Mouse (Mus musculus): ENCODE measurements around the gene Hdac8. TPM values are rescaled to one million over a fixed set of nuclear protein-coding genes. Genes with fewer than 3 reads are reported as not detected.
A peak's percentile ranks its signal among the peaks of the same experiment; 100 is the strongest.

The Hdac8 gene
- total and polyA plus RNA-seq, 2 experiments from 2014 or later = 13.0 to 17.9 TPM

DNA sequence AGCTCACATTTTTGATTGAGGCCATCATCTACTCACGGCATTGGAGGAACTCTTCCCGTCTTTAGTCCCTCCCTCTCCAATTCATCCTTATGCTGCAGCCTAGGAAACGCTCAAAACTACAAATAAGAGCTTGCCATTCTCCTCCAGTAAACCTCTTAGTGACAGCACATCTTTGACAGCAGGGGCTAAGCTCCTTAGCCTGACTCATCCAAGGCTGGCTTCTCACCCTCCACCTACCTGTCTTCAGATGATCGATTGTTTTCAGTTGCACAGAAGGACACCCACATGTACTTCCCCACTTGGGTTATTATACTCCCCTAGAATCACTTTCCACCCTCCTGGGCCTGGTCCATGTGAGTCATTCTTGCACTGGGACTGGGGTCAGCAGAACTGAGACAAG lies 163.5 kb downstream of the Hdac8 start:
- Histone ChIP-seq H3K9ac (replicated peaks; ENCODE audit: low read length) (no peak overlapping the region), H3K27ac (no peak overlapping the region), H3K27me3 (ENCODE audit: insufficient read depth, low read length) (no peaks in the 10 kb centered on the region), H3K36me3 (ENCODE audit: insufficient read depth, low read length) (no peaks in the 10 kb centered on the region), H3K9me3 (ENCODE audit: low read length) (no peaks in the 10 kb centered on the region), H3K4me3 (ENCODE audit: low read length) (no peak overlapping the region), H3K4me2 (ENCODE audit: low read depth, low read length) (no peak overlapping the region), H3K4me1 (ENCODE audit: insufficient read depth, low read length) (no peaks in the 10 kb centered on the region)
- no peak for TF ChIP-seq CTCF (IDR thresholded peaks at IDR 0.05; ENCODE audit: low read depth)
- 63% methylated on average over 4 of the region's 4 CpGs for WGBS
- no peak for DNase-seq (ENCODE audit: low spot score)
- ATAC-seq = no peak

GRCm38 (mm10) chrX:102339396-102340155 lies 165.6 kb downstream of the Hdac8 start:
- no peaks in the 10 kb centered on the region for H3K36me3 ChIP-seq (ENCODE audit: insufficient read depth, low read length)
- H3K4me2 ChIP-seq (ENCODE audit: low read depth, low read length) = no peak overlapping the region
- no peak for ATAC-seq
- H3K27me3 ChIP-seq (ENCODE audit: insufficient read depth, low read length) = no peaks in the 10 kb centered on the region
- H3K9me3 ChIP-seq (ENCODE audit: low read length) = no peaks in the 10 kb centered on the region
- no peak overlapping the region for H3K4me3 ChIP-seq (ENCODE audit: low read length)
- WGBS = 57% methylated on average over 8 of the region's 8 CpGs
- DNase-seq (ENCODE audit: low spot score) = peak; percentile 1
- no peak for TF ChIP-seq CTCF (IDR thresholded peaks at IDR 0.05; ENCODE audit: low read depth)
- H3K9ac ChIP-seq (replicated peaks; ENCODE audit: low read length) = no peak overlapping the region
- H3K4me1 ChIP-seq (ENCODE audit: insufficient read depth, low read length) = no peaks in the 10 kb centered on the region
- H3K27ac ChIP-seq = no peak overlapping the region

DNA sequence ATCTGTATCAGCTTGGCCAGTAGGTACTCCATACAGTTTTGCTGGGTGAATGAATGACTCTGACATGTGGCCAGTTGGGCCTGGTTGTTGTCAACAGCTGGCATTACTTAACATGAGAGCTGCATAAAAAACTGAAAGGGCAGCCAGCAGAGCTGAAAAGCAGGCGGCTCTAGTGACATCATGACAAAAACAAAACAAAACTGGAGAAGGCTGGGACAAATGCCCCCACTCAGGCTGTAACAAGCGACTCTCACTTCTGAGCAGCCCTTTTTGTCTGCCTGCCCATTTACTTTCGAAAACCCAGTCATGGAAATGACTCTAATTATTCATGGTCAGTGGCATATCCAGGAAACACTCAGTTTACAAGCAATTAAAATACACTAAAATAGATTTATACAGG lies 185.5 kb downstream of the Hdac8 start:
- ATAC-seq = no peak
- no peak for DNase-seq (ENCODE audit: low spot score)
- H3K4me1 ChIP-seq (ENCODE audit: insufficient read depth, low read length) = no peaks in the 10 kb centered on the region
- H3K27ac ChIP-seq = no peak overlapping the region
- H3K27me3 ChIP-seq (ENCODE audit: insufficient read depth, low read length) = no peaks in the 10 kb centered on the region; the same call in 1 of the 2 replicates
- H3K4me3 ChIP-seq (ENCODE audit: low read length) = no peak overlapping the region
- no peak overlapping the region for H3K4me2 ChIP-seq (ENCODE audit: low read depth, low read length)
- 49% methylated on average over 3 of the region's 3 CpGs for WGBS
- TF ChIP-seq CTCF (IDR thresholded peaks at IDR 0.05; ENCODE audit: low read depth) = no peak
- H3K9ac ChIP-seq (replicated peaks; ENCODE audit: low read length) = no peak overlapping the region
- H3K36me3 ChIP-seq (ENCODE audit: insufficient read depth, low read length) = no peaks in the 10 kb centered on the region
- no peaks in the 10 kb centered on the region for H3K9me3 ChIP-seq (ENCODE audit: low read length)

GRCm38 (mm10) chrX:102319252-102319651 lies 185.9 kb downstream of the Hdac8 start:
- H3K9me3 ChIP-seq (ENCODE audit: low read length) = no peaks in the 10 kb centered on the region
- no peak overlapping the region for H3K27ac ChIP-seq
- no peak overlapping the region for H3K9ac ChIP-seq (replicated peaks; ENCODE audit: low read length)
- H3K27me3 ChIP-seq (ENCODE audit: insufficient read depth, low read length) = no peaks in the 10 kb centered on the region; the same call in 1 of the 2 replicates
- ATAC-seq (no peak), DNase-seq (ENCODE audit: low spot score) (no peak)
- no peak for TF ChIP-seq CTCF (IDR thresholded peaks at IDR 0.05; ENCODE audit: low read depth)
- no peaks in the 10 kb centered on the region for H3K36me3 ChIP-seq (ENCODE audit: insufficient read depth, low read length)
- no peaks in the 10 kb centered on the region for H3K4me1 ChIP-seq (ENCODE audit: insufficient read depth, low read length)
- no peak overlapping the region for H3K4me3 ChIP-seq (ENCODE audit: low read length)
- no peak overlapping the region for H3K4me2 ChIP-seq (ENCODE audit: low read depth, low read length)

DNA sequence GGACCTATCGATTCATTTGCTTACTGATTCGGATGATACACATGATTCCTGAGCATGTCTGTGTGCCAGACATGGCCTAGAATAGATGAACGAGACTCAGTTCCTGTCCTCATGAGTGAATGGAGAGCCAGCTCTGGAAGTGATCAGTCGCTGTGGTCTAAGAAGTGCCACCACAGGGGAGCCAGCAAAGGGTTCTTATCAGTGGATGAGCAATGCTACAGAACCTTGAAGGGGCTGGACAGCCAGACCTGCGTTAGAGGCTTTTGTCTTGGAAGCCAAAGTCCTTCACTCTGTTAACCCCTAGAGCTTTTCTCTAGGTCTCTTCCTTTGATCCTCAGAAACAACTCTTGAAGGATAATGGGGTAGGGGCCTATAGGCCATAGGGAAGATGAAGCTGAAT lies 186.4 kb downstream of the Hdac8 start:
- H3K4me3 ChIP-seq (ENCODE audit: low read length) = no peak overlapping the region
- no peak overlapping the region for H3K4me2 ChIP-seq (ENCODE audit: low read depth, low read length)
- TF ChIP-seq CTCF (IDR thresholded peaks at IDR 0.05; ENCODE audit: low read depth) = no peak
- no peak overlapping the region for H3K27ac ChIP-seq
- ATAC-seq (no peak), DNase-seq (ENCODE audit: low spot score) (no peak)
- H3K27me3 ChIP-seq (ENCODE audit: insufficient read depth, low read length) = no peaks in the 10 kb centered on the region; the same call in 1 of the 2 replicates
- no peaks in the 10 kb centered on the region for H3K36me3 ChIP-seq (ENCODE audit: insufficient read depth, low read length)
- no peaks in the 10 kb centered on the region for H3K9me3 ChIP-seq (ENCODE audit: low read length)
- H3K4me1 ChIP-seq (ENCODE audit: insufficient read depth, low read length) = no peaks in the 10 kb centered on the region
- 88% methylated on average over 5 of the region's 5 CpGs for WGBS
- no peak overlapping the region for H3K9ac ChIP-seq (replicated peaks; ENCODE audit: low read length)

DNA sequence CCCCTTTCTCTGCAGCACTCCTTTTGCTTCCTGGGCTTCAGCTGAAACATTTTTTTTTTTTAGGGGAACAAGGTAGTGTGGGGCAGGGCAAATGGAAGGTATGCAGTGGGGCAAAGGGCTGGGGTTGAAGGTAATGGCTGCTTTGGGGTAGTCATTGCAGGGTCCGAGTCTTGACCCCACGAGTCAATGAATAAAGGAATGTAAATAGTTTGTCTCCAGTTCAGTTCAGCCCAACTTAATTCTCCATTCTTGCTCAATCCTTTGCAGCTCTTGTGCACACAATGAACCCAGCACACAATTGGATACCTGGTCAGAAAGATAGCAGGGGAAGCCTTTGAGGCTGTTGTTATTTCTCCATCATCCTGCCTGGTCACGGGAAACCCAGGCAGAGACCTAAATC lies 194.0 kb downstream of the Hdac8 start:
- TF ChIP-seq CTCF (IDR thresholded peaks at IDR 0.05; ENCODE audit: low read depth) = no peak
- ATAC-seq = no peak

GRCm38 (mm10) chrX:102307511-102307910 lies 197.6 kb downstream of the Hdac8 start:
- H3K27ac ChIP-seq = no peak overlapping the region
- WGBS = 84% methylated on average over 5 of the region's 5 CpGs
- H3K9ac ChIP-seq (replicated peaks; ENCODE audit: low read length) = no peak overlapping the region
- H3K27me3 ChIP-seq (ENCODE audit: insufficient read depth, low read length) = no peaks in the 10 kb centered on the region; the same call in 1 of the 2 replicates
- H3K4me1 ChIP-seq (ENCODE audit: insufficient read depth, low read length) = no peaks in the 10 kb centered on the region
- ATAC-seq (no peak), DNase-seq (ENCODE audit: low spot score) (no peak)
- no peak overlapping the region for H3K4me2 ChIP-seq (ENCODE audit: low read depth, low read length)
- H3K36me3 ChIP-seq (ENCODE audit: insufficient read depth, low read length) = no peaks in the 10 kb centered on the region
- H3K9me3 ChIP-seq (ENCODE audit: low read length) = no peaks in the 10 kb centered on the region
- no peak overlapping the region for H3K4me3 ChIP-seq (ENCODE audit: low read length)
- no peak for TF ChIP-seq CTCF (IDR thresholded peaks at IDR 0.05; ENCODE audit: low read depth)

More for the DNA sequence above, 194.0 kb downstream of the Hdac8 start:
- no peak overlapping the region for H3K4me2 ChIP-seq (ENCODE audit: low read depth, low read length)
- H3K27ac ChIP-seq = no peak overlapping the region
- 88% methylated on average over 3 of the region's 3 CpGs for WGBS
- no peaks in the 10 kb centered on the region; the same call in 1 of the 2 replicates for H3K27me3 ChIP-seq (ENCODE audit: insufficient read depth, low read length)
- H3K9me3 ChIP-seq (ENCODE audit: low read length) = no peaks in the 10 kb centered on the region
- no peak overlapping the region for H3K9ac ChIP-seq (replicated peaks; ENCODE audit: low read length)
- no peak for DNase-seq (ENCODE audit: low spot score)
- H3K36me3 ChIP-seq (ENCODE audit: insufficient read depth, low read length) = no peaks in the 10 kb centered on the region
- H3K4me1 ChIP-seq (ENCODE audit: insufficient read depth, low read length) = no peaks in the 10 kb centered on the region
- no peak overlapping the region for H3K4me3 ChIP-seq (ENCODE audit: low read length)

Measured in hindbrain, postnatal 0 days (tissue).